Mouse (Mus musculus) skeletal muscle tissue, postnatal 0 days (tissue): ENCODE data around the gene Vps35. TPM values are rescaled to one million over a fixed set of nuclear protein-coding genes. Genes with fewer than 3 reads are reported as not detected.

ENCODE experiments used
- polyA plus RNA-seq: library from polyadenylated mRNA; unstranded; fragments of >200 nt; fragmentation: Nextera tagmentation; extraction: Ambion mirVana; gene quantifications from 2 replicates; pipeline ENCODE4 v1.2.1, GENCODE M21; 2015

Gene Vps35
- 73.6 and 78.5 TPM in 2 replicates for polyA plus RNA-seq

DNA sequence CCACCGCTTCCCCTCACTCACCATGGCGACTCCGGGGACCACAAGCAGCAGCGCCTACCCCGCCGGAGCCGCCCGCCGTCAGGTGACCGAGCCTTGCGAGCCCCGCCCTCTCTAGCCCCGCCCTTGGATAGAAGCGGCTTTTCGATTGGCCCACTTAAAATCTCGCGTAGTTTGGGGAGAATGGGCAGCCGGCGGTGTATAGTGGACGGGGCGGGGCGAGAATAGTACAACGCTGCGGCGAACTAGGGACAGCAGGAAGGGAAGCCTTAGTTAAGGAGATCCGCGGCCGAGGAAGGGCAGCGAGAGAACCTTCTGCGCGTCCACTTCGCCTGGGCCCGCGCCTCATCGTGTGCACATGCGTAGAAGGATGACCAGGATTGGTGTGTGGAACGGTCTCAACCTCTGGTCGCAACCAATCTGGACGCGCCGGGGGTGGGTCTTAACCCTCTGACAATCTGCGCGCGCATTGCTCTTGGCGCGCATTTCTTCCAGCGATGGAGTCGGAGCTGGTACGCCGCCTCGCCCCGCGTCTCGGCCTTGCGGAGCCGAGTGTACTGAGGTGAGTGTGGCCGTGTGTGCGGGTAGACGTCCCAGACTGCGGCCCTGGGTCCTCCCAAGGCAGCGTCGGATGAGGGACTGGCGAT is at the start of gene Vps35, which contains the start of gene Orc6:
Vps35 (minus strand) TSS at position 369 of the 644 bp plus-strand sequence.
Orc6 (plus strand) TSS at position 199 of the 644 bp plus-strand sequence.

DNA sequence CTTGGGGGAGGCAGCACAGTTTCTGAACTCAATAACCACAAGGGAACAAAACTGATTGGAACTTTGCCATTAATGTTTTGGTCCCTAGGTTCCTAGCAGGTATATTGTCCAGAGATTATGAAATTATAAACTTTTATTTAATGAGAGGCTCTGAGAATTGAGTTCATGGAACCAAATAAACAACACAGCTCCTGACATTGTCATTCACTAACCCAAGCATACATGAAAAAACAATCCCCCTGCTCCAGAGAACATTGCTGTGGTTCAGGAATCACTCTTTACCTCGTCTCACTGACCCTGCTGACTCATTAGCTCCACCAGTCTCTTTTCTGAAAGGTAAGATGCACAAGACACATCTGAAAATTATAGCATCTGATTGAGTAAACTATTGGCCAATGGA is 73.9 kb downstream of the Vps35 start, which contains the start of gene Olfr371:
Olfr371 (plus strand) TSS at position 301 of the 400 bp plus-strand sequence.

Other genes with a start within 250 kb of the Vps35 start
- gene Fbxw9, start 239.7 kb downstream of the Vps35 start, polyA plus RNA-seq, result 9.5 and 11.5 TPM in 2 replicates
- not detected in 2 replicates for gene Gm5741, start 231.8 kb downstream of the Vps35 start, polyA plus RNA-seq
- 24.6 and 32.1 TPM in 2 replicates for gene Dhps, start 228.0 kb downstream of the Vps35 start, polyA plus RNA-seq
- gene Wdr83os, start 219.1 kb downstream of the Vps35 start, polyA plus RNA-seq, result 66.9 and 70.6 TPM in 2 replicates
- gene Wdr83, start 218.5 kb downstream of the Vps35 start, polyA plus RNA-seq, result 24.8 and 28.0 TPM in 2 replicates
- gene Man2b1, start 216.5 kb downstream of the Vps35 start, polyA plus RNA-seq, result 16.2 and 20.6 TPM in 2 replicates
- 0.56 and 0.58 TPM in 2 replicates for gene Zfp791, start 176.7 kb downstream of the Vps35 start, polyA plus RNA-seq
- not detected in 2 replicates for gene Cks1brt, start 147.9 kb downstream of the Vps35 start, polyA plus RNA-seq
- gene Olfr371, start 73.8 kb downstream of the Vps35 start, polyA plus RNA-seq, result not detected in 2 replicates
- gene Orc6, start 170 bp downstream of the Vps35 start, polyA plus RNA-seq, result 30.1 and 31.3 TPM in 2 replicates
- gene Mylk3, start 86.5 kb upstream of the Vps35 start, polyA plus RNA-seq, result 4.8 and 4.9 TPM in 2 replicates
- gene 4921524J17Rik, start 133.0 kb upstream of the Vps35 start, polyA plus RNA-seq, result 61.3 and 66.2 TPM in 2 replicates
- 18.9 and 22.0 TPM in 2 replicates for gene Gpt2, start 192.8 kb upstream of the Vps35 start, polyA plus RNA-seq